Mouse (Mus musculus) liver, adult 2 months (tissue): ENCODE measurements at regions not wholly inside any gene's neighbourhood (a gene's known extent, or its start where the extent isn't known, plus 50 kb on each side); places are given as distances from the start of the nearest gene placed in this dataset.

Experiments used
- CTCF ChIP-seq: fragments of 200-500 bp; IDR thresholded peaks from 2 replicates; pipeline ENCODE4 v1.5.1; 2011; ENCODE audit warnings: low read depth, low read length, control low read depth
- POLR2A ChIP-seq: fragments of 200-500 bp; IDR thresholded peaks from 2 replicates; pipeline ENCODE4 v1.6.1; 2011; ENCODE audit warnings: low read length, control low read depth; ENCODE audit not compliant: insufficient read depth; ENCODE audit errors: extremely low read depth

GRCm38 (mm10) chr12:16191803-16192389 lies 375.2 kb upstream of the Trib2 start:
- no peak for TF ChIP-seq CTCF
- no peak for TF ChIP-seq POLR2A
